Mouse (Mus musculus) forebrain, embryonic 12.5 days (tissue): ENCODE measurements around the gene Shisal2a. TPM values are rescaled to one million over a fixed set of nuclear protein-coding genes. Genes with fewer than 3 reads are reported as not detected.

Experiments
- ATAC-seq: fragments of 200-750 bp; cut with Nextera tagmentation; 2 replicates; pipeline ENCODE4 v1.8.0; 2017; ENCODE audit warnings: moderate TSS enrichment; ENCODE audit not compliant: low FRiP score
- H3K27ac ChIP-seq: fragments of 300-500 bp; sonication (generic); 2 replicates; pipeline ENCODE4 v1.5.1; 2016; ENCODE audit warnings: mild to moderate bottlenecking
- H3K27me3 ChIP-seq: fragments of 300-500 bp; sonication (generic); 2 replicates; pipeline ENCODE4 v1.6.1; 2016; ENCODE audit warnings: mild to moderate bottlenecking
- H3K36me3 ChIP-seq: fragments of 300-500 bp; sonication (generic); replicated peaks from 2 replicates; pipeline ENCODE4 v1.6.1; 2016; ENCODE audit warnings: mild to moderate bottlenecking
- H3K4me1 ChIP-seq: fragments of 300-500 bp; sonication (generic); 2 replicates; pipeline ENCODE4 v1.6.1; 2016
- H3K4me2 ChIP-seq: fragments of 300-500 bp; sonication (generic); 2 replicates; pipeline ENCODE4 v1.6.1; 2016; ENCODE audit warnings: mild to moderate bottlenecking, moderate library complexity
- H3K4me3 ChIP-seq: fragments of 300-500 bp; sonication (generic); replicated peaks from 2 replicates; pipeline ENCODE4 v1.5.1; 2016; ENCODE audit warnings: mild to moderate bottlenecking
- H3K9ac ChIP-seq: fragments of 300-500 bp; sonication (generic); 2 replicates; pipeline ENCODE4 v1.6.1; 2016; ENCODE audit warnings: mild to moderate bottlenecking
- H3K9me3 ChIP-seq: fragments of 300-500 bp; sonication (generic); 2 replicates; pipeline ENCODE4 v1.6.1; 2016
- WGBS: fragments of 180-500 bp; shearing (Covaris S2); methylation state at CpG from one replicate; pipeline ENCODE4 v1.1.7; 2016; 5-methylcytosine and 5-hydroxymethylcytosine counted together
- polyA plus RNA-seq: library from polyadenylated mRNA; unstranded; fragments of >200 nt; fragmentation: Nextera tagmentation; extraction: Ambion mirVana; gene quantifications from 2 replicates; pipeline ENCODE4 v1.2.1, GENCODE M21; 2016

Shisal2a gene
- polyA plus RNA-seq, 1 experiment from 2014 or later, result 2.2 TPM

- H3K27me3 ChIP-seq, result no peaks in the 10 kb centered on the region
- H3K4me1 ChIP-seq, result no peaks in the 10 kb centered on the region
- no peaks in the 10 kb centered on the region for H3K9me3 ChIP-seq
- no peak overlapping the region for H3K9ac ChIP-seq
- H3K4me2 ChIP-seq, result no peak overlapping the region
- 92% methylated on average over 10 of the region's 10 CpGs for WGBS
- peaks cover 9% of the 10 kb centered on the region; the same call in 1 of the 2 replicates for H3K36me3 ChIP-seq
- H3K27ac ChIP-seq, result no peak overlapping the region
- ATAC-seq, result no peak
- H3K4me3 ChIP-seq, result no peak overlapping the region
Observed at GRCm38 (mm10) chr4:108400395-108400794, 17.2 kb upstream of the Shisal2a start.

GRCm38 (mm10) chr4:108394236-108394635 is 11.1 kb upstream of the Shisal2a start:
- Histone ChIP-seq H3K4me1 (no peaks in the 10 kb centered on the region), H3K9me3 (no peaks in the 10 kb centered on the region), H3K27me3 (no peaks in the 10 kb centered on the region), H3K4me3 (no peak overlapping the region), H3K4me2 (no peak overlapping the region), H3K36me3 (no peaks in the 10 kb centered on the region), H3K27ac (no peak overlapping the region), H3K9ac (no peak overlapping the region)
- ATAC-seq, result no peak

- H3K4me2 ChIP-seq, result no peak overlapping the region
- 92% methylated on average over 2 of the region's 2 CpGs for WGBS
- no peak for ATAC-seq
Observed at GRCm38 (mm10) chr4:108392558-108392957, 9.4 kb upstream of the Shisal2a start.

GRCm38 (mm10) chr4:108391124-108391523 is 8.0 kb upstream of the Shisal2a start:
- Histone ChIP-seq H3K4me3 (no peak overlapping the region), H3K9ac (no peak overlapping the region), H3K27ac (no peak overlapping the region), H3K27me3 (0 out of 2 replicates have a peak, but pooled peaks cover under 1% of the 10 kb centered on the region), H3K9me3 (no peaks in the 10 kb centered on the region), H3K36me3 (no peaks in the 10 kb centered on the region), H3K4me2 (no peak overlapping the region), H3K4me1 (peaks cover 17% of the 10 kb centered on the region)
- no peak for ATAC-seq
- 80% methylated on average over 5 of the region's 5 CpGs for WGBS

More at GRCm38 (mm10) chr4:108392558-108392957, 9.4 kb upstream of the Shisal2a start:
- no peaks in the 10 kb centered on the region for H3K36me3 ChIP-seq
- no peak overlapping the region for H3K27ac ChIP-seq
- H3K4me3 ChIP-seq, result no peak overlapping the region
- peaks cover 12% of the 10 kb centered on the region for H3K4me1 ChIP-seq
- H3K9ac ChIP-seq, result no peak overlapping the region
- H3K9me3 ChIP-seq, result no peaks in the 10 kb centered on the region
- H3K27me3 ChIP-seq, result no peaks in the 10 kb centered on the region

- peaks cover 19% of the 10 kb centered on the region for H3K27me3 ChIP-seq
- H3K36me3 ChIP-seq, result no peaks in the 10 kb centered on the region
- no peak for ATAC-seq
- H3K9ac ChIP-seq, result no peak overlapping the region
- no peak overlapping the region for H3K4me2 ChIP-seq
- H3K27ac ChIP-seq, result no peak overlapping the region
- H3K4me1 ChIP-seq, result peaks cover 17% of the 10 kb centered on the region
- H3K4me3 ChIP-seq, result no peak overlapping the region
- 57% methylated on average over 3 of the region's 3 CpGs for WGBS
- H3K9me3 ChIP-seq, result no peaks in the 10 kb centered on the region
Observed at GRCm38 (mm10) chr4:108388741-108389140, 5.6 kb upstream of the Shisal2a start.

GRCm38 (mm10) chr4:108387681-108388253 is 4.6 kb upstream of the Shisal2a start:
- H3K36me3 ChIP-seq, result no peaks in the 10 kb centered on the region
- peak overlapping the region; percentile 33 for H3K4me3 ChIP-seq
- WGBS, result 5% methylated on average over 18 of the region's 18 CpGs
- H3K4me1 ChIP-seq, result peaks cover 24% of the 10 kb centered on the region
- peak; percentile 80 for ATAC-seq
- H3K4me2 ChIP-seq, result peak overlapping the region; percentile 53
- no peaks in the 10 kb centered on the region for H3K9me3 ChIP-seq
- peak overlapping the region; percentile 75 for H3K27ac ChIP-seq
- H3K9ac ChIP-seq, result peak overlapping the region; percentile 44
- H3K27me3 ChIP-seq, result peaks cover 29% of the 10 kb centered on the region

- Histone ChIP-seq H3K9ac (peak overlapping the region; percentile 44; the same call in 1 of the 2 replicates), H3K4me1 (peaks cover 26% of the 10 kb centered on the region), H3K9me3 (no peaks in the 10 kb centered on the region), H3K4me3 (no peak overlapping the region), H3K4me2 (peak overlapping the region; percentile 53), H3K27me3 (peaks cover 36% of the 10 kb centered on the region), H3K27ac (peak overlapping the region; percentile 75), H3K36me3 (no peaks in the 10 kb centered on the region)
- WGBS, result 42% methylated on average over 4 of the region's 4 CpGs
- ATAC-seq, result 0 out of 2 replicates have a peak, but pooled peaks have one; percentile 28
Observed at GRCm38 (mm10) chr4:108387106-108387505, 4.0 kb upstream of the Shisal2a start.

GRCm38 (mm10) chr4:108386087-108386486 is 2.9 kb upstream of the Shisal2a start:
- 56% methylated on average over 1 of the region's 1 CpGs for WGBS
- Histone ChIP-seq H3K9me3 (no peaks in the 10 kb centered on the region), H3K4me3 (no peak overlapping the region), H3K4me1 (peaks cover 26% of the 10 kb centered on the region), H3K4me2 (no peak overlapping the region), H3K36me3 (no peaks in the 10 kb centered on the region), H3K9ac (no peak overlapping the region), H3K27ac (no peak overlapping the region), H3K27me3 (peaks cover 41% of the 10 kb centered on the region)
- no peak for ATAC-seq

- ATAC-seq, result no peak
- H3K4me3 ChIP-seq, result no peak overlapping the region
- H3K27ac ChIP-seq, result no peak overlapping the region
- no peaks in the 10 kb centered on the region for H3K9me3 ChIP-seq
- peaks cover 19% of the 10 kb centered on the region for H3K4me1 ChIP-seq
- WGBS, result 16% methylated on average over 1 of the region's 1 CpGs
- H3K4me2 ChIP-seq, result no peak overlapping the region
- no peak overlapping the region for H3K9ac ChIP-seq
- H3K27me3 ChIP-seq, result peaks cover 32% of the 10 kb centered on the region
- H3K36me3 ChIP-seq, result no peaks in the 10 kb centered on the region
Observed at GRCm38 (mm10) chr4:108380146-108380545, 3.0 kb downstream of the Shisal2a start.

- Histone ChIP-seq H3K4me1 (peaks cover 19% of the 10 kb centered on the region), H3K27ac (no peak overlapping the region), H3K4me3 (no peak overlapping the region), H3K9ac (no peak overlapping the region), H3K36me3 (no peaks in the 10 kb centered on the region), H3K9me3 (no peaks in the 10 kb centered on the region), H3K4me2 (no peak overlapping the region), H3K27me3 (peaks cover 30% of the 10 kb centered on the region)
- no peak for ATAC-seq
- 83% methylated on average over 3 of the region's 3 CpGs for WGBS
Observed at GRCm38 (mm10) chr4:108379476-108379875, 3.7 kb downstream of the Shisal2a start.

GRCm38 (mm10) chr4:108372166-108372565 is 11.0 kb downstream of the Shisal2a start:
- Histone ChIP-seq H3K36me3 (no peaks in the 10 kb centered on the region), H3K27me3 (no peaks in the 10 kb centered on the region), H3K4me3 (no peak overlapping the region), H3K9ac (no peak overlapping the region), H3K4me1 (no peaks in the 10 kb centered on the region), H3K4me2 (no peak overlapping the region), H3K27ac (no peak overlapping the region), H3K9me3 (no peaks in the 10 kb centered on the region)
- 81% methylated on average over 3 of the region's 3 CpGs for WGBS
- no peak for ATAC-seq

- WGBS, result 88% methylated on average over 3 of the region's 3 CpGs
- H3K9me3 ChIP-seq, result no peaks in the 10 kb centered on the region
- H3K27ac ChIP-seq, result no peak overlapping the region
- H3K27me3 ChIP-seq, result no peaks in the 10 kb centered on the region
- H3K36me3 ChIP-seq, result no peaks in the 10 kb centered on the region
- H3K4me3 ChIP-seq, result no peak overlapping the region
- H3K4me2 ChIP-seq, result no peak overlapping the region
- H3K9ac ChIP-seq, result no peak overlapping the region
- H3K4me1 ChIP-seq, result no peaks in the 10 kb centered on the region
- ATAC-seq, result no peak
Observed at GRCm38 (mm10) chr4:108371421-108371820, 11.7 kb downstream of the Shisal2a start.

- 66% methylated on average over 4 of the region's 4 CpGs for WGBS
- H3K4me3 ChIP-seq, result no peak overlapping the region
- H3K9ac ChIP-seq, result no peak overlapping the region
- H3K27me3 ChIP-seq, result no peaks in the 10 kb centered on the region
- no peaks in the 10 kb centered on the region for H3K4me1 ChIP-seq
- no peak for ATAC-seq
- H3K4me2 ChIP-seq, result no peak overlapping the region
- H3K9me3 ChIP-seq, result no peaks in the 10 kb centered on the region
- no peaks in the 10 kb centered on the region for H3K36me3 ChIP-seq
- no peak overlapping the region for H3K27ac ChIP-seq
Observed at GRCm38 (mm10) chr4:108370409-108370808, 12.7 kb downstream of the Shisal2a start.
